Mouse (Mus musculus) retina, embryonic 14.5 days (tissue): ENCODE results near the gene Grpr.
A peak's percentile ranks its signal among the peaks of the same experiment; 100 is the strongest.

ENCODE experiments used
- DNase-seq: peaks from one replicate; pipeline ENCODE4 v3.0.0-alpha.2; 2015; ENCODE audit warnings: low spot score

Gene Grpr

DNA sequence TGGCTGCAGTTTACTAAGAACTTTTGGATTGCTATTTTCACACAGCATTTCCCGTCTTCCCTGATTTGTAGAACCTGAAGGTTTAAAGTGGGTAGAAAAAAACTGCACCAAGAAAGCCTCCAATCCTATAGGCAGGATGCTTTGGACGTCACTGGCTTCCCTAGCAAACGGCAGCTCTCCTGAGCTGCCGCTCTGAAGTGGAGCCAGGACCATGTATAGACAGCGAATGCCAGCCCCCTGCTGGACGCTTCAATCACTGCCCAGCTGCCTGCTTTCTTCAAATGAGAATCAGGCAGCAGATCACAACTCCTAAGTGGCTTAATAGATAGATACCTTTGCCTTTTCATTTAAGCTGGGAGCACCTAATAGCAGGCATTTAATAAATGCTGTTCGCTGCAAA is at the start of gene Grpr:
TSS of gene Grpr (minus strand) at position 12 of the 400 bp plus-strand sequence.
- DNase-seq = peak; percentile 72

DNA sequence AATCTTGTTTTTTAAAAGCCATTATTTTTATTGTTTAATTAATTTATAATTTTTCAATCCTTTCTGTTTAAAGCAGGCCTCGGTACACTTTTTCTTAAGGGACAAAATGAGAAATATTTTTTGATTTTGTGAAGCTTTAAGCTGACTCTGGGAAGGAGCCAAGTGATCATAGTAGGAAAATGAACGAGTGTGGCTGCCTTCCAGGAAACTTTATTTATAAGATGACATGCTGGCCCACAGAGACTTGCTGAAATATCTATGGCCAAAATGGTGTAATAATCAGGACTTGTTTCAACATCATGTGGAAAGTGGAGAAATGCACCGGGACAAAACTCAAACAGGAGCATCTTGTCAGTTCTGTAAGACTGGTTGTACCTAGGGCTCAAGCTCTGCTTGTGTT is 11.0 kb upstream of the Grpr start:
- no peak for DNase-seq

DNA sequence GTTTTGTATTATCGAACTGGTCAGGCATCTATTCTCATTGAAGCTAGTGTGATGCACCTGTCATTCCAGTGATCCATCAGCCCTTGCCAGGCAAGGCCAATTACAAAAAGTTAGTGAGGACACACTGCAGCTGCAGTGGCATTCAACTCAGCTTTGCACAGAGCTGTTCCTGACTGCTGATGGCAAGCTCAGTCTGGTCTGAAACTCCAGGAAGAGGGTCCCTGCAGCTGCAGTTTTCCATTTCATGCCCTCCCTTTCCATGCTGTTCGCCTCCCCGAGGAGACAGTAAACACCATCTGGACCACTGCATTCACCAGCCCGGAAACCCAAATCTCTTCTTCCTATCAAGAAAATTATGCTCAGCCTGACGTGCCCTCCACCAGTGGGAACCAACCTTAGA is 2.4 kb downstream of the Grpr start:
- DNase-seq = no peak

DNA sequence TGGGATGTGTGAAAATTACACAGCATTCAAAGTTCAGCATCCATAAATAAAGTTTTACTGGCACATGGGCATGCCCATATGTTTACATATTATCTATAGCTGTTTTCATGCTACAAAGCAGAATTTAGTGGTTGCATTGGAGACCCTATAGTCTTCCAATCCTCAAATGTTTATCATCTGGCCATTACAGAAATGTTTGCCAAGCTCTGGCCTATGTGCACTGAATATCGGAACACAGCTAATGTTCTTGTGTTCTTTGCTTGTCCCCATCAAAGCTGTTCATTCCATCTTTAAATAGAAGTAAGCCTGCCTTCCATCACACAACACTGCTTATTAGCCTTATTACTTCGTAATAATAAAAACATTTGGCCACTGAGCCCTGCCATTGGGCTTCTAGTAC is 16.6 kb downstream of the Grpr start:
- no peak for DNase-seq

DNA sequence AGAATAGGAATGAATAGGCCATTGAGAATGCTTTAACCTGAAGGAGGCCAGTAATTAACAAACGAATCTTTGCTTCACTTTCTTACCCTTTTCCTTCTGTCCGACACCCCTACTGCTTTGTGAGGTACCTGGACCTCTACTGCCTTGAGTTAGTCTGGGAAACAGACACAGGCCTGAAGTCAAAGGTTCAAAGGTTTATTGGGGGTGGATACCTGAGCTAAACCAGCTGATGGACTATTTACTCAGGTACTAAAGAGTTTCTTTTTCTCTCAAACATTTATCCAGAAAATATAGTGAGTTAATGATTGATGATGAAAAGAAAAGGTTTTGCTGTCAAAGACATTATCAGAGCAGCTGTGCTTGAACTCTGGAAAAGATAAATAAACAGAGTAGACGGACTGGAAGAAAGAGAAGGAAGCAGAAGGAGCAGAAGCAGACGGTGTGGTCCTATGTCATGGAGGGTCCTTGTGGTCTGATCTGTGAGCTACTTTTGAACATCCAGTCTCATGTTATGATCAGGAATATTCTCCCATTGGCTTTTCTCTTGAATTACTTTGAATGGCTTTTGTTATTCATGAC is 30.4 kb downstream of the Grpr start:
- no peak for DNase-seq

DNA sequence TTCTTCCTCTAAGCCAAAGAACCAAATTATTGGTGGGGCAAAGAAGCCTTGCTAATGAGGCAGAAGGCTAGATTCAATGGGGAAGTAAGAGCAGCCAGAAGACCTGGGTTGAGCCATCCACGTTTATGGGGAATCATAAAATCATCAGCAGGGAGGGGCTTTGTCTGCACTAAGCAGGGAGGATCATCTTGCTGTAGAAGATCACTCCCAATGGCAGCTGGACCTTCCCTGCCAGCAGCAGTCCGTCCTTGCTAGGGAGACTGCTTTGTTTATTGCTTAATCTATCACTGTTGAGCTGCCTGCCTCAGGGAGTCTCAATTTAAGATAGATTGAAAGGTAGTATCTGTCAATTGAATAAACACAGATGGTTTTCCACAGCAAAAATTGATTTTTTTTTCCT is 37.7 kb downstream of the Grpr start:
- peak; percentile 4 for DNase-seq

DNA sequence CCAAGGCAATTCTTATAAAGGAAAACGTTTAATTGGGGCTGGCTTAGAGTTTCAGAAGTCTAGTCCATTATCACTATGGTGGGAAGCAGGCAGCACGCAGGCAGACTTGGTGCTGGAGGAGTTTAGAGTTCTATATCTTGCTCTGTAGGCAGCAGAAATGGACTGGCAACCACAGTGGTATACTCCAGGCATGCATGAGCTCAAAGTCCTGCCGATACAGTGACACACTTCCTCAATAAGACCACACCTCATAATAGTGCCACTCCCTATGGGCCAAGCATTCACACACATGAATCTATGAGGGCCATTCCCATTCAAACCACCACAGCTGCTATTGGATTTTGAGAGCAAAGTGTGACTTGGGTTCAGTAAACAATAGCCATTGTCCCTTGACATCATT is 47.4 kb downstream of the Grpr start:
- DNase-seq = no peak
